Mouse (Mus musculus): ENCODE data around the gene Gm37240. TPM values are rescaled to one million over a fixed set of nuclear protein-coding genes. Genes with fewer than 3 reads are reported as not detected.

Gene Gm37240
- total RNA-seq, 1 experiment: 1.2 TPM

GRCm38 (mm10) chr3:84647616-84648015 is 1239.7 kb downstream of the Gm37240 start:
- no peak overlapping the region for H3K9ac ChIP-seq (ENCODE audit: insufficient read depth, low read depth, low read length, poor library complexity, severe bottlenecking)
- no peak for DNase-seq (ENCODE audit: low read depth, low spot score)
- in situ Hi-C loops (cut with MboI; ENCODE audit: low sequenced_read_pairs in 2 of 2, unreplicated experiment in 2 of 2): no loop called here
- H3K9me3 ChIP-seq (ENCODE audit: control insufficient read depth, insufficient read depth, low read depth, low read length): no peaks in the 10 kb centered on the region
- H3K4me3 ChIP-seq (ENCODE audit: insufficient read depth in 1 of 2, low read depth in 1 of 2, low read length in 2 of 2, poor library complexity in 1 of 2, severe bottlenecking in 1 of 2): 0 out of 4 replicates have a peak overlapping the region, but pooled peaks of 1 of the 2 experiments have one; percentile 13
- TF ChIP-seq ZC3H11A (IDR thresholded peaks at IDR 0.05; ENCODE audit: borderline replicate concordance, low read depth, low read length) (no peak), ZNF384 (IDR thresholded peaks at IDR 0.05; ENCODE audit: low read depth, low read length) (no peak), MAFK (IDR thresholded peaks at IDR 0.05; ENCODE audit: insufficient read depth, low read depth, low read length) (no peak), HCFC1 (IDR thresholded peaks at IDR 0.05; ENCODE audit: borderline replicate concordance, insufficient read depth, low read length) (no peak), CHD2 (IDR thresholded peaks at IDR 0.05; ENCODE audit: low read depth, low read length) (no peak)
- H3K4me1 ChIP-seq (ENCODE audit: control insufficient read depth in 2 of 2, insufficient read depth in 2 of 2, low read length in 2 of 2, poor library complexity in 1 of 2): peaks cover 5 to 27% of the 10 kb centered on the region in 2 experiments; a peak in 3 of 4 replicates
- H3K36me3 ChIP-seq (ENCODE audit: control insufficient read depth, insufficient read depth, low read length, poor library complexity, severe bottlenecking): no peaks in the 10 kb centered on the region
- no peak overlapping the region for H3K27ac ChIP-seq (ENCODE audit: insufficient read depth, low read depth, low read length, poor library complexity, severe bottlenecking)

- in situ Hi-C loops (cut with MboI; ENCODE audit: low sequenced_read_pairs in 2 of 2, unreplicated experiment in 2 of 2): no loop called here
- Histone ChIP-seq H3K4me3 (ENCODE audit: insufficient read depth in 1 of 2, low read depth in 1 of 2, low read length in 2 of 2, poor library complexity in 1 of 2, severe bottlenecking in 1 of 2) (no peak overlapping the region), H3K4me1 (ENCODE audit: control insufficient read depth in 2 of 2, insufficient read depth in 2 of 2, low read length in 2 of 2, poor library complexity in 1 of 2) (peaks cover 2 to 27% of the 10 kb centered on the region in 2 experiments; a peak in 3 of 4 replicates), H3K27ac (ENCODE audit: insufficient read depth, low read depth, low read length, poor library complexity, severe bottlenecking) (peak overlapping the region; percentile 45; the same call in 1 of the 2 replicates), H3K36me3 (ENCODE audit: control insufficient read depth, insufficient read depth, low read length, poor library complexity, severe bottlenecking) (no peaks in the 10 kb centered on the region), H3K9me3 (ENCODE audit: control insufficient read depth, insufficient read depth, low read depth, low read length) (no peaks in the 10 kb centered on the region), H3K9ac (ENCODE audit: insufficient read depth, low read depth, low read length, poor library complexity, severe bottlenecking) (no peak overlapping the region)
- DNase-seq (ENCODE audit: low read depth, low spot score): no peak
- TF ChIP-seq MAFK (IDR thresholded peaks at IDR 0.05; ENCODE audit: insufficient read depth, low read depth, low read length) (no peak), ZC3H11A (IDR thresholded peaks at IDR 0.05; ENCODE audit: borderline replicate concordance, low read depth, low read length) (no peak), CHD2 (IDR thresholded peaks at IDR 0.05; ENCODE audit: low read depth, low read length) (no peak)
Measured at GRCm38 (mm10) chr3:84646331-84646845, 1240.9 kb downstream of the Gm37240 start.

GRCm38 (mm10) chr3:84646007-84646290 is 1241.4 kb downstream of the Gm37240 start:
- in situ Hi-C loops (cut with MboI; ENCODE audit: low sequenced_read_pairs in 2 of 2, unreplicated experiment in 2 of 2): no loop called here
- no peak overlapping the region for H3K4me3 ChIP-seq (ENCODE audit: insufficient read depth in 1 of 2, low read depth in 1 of 2, low read length in 2 of 2, poor library complexity in 1 of 2, severe bottlenecking in 1 of 2)
- no peak overlapping the region for H3K9ac ChIP-seq (ENCODE audit: insufficient read depth, low read depth, low read length, poor library complexity, severe bottlenecking)
- H3K4me1 ChIP-seq (ENCODE audit: control insufficient read depth in 2 of 2, insufficient read depth in 2 of 2, low read length in 2 of 2, poor library complexity in 1 of 2): peaks cover 2 to 27% of the 10 kb centered on the region in 2 experiments; a peak in 3 of 4 replicates
- H3K36me3 ChIP-seq (ENCODE audit: control insufficient read depth, insufficient read depth, low read length, poor library complexity, severe bottlenecking): no peaks in the 10 kb centered on the region
- DNase-seq (ENCODE audit: low read depth, low spot score): no peak
- TF ChIP-seq ZC3H11A (IDR thresholded peaks at IDR 0.05; ENCODE audit: borderline replicate concordance, low read depth, low read length) (no peak), MAFK (IDR thresholded peaks at IDR 0.05; ENCODE audit: insufficient read depth, low read depth, low read length) (no peak), ZNF384 (IDR thresholded peaks at IDR 0.05; ENCODE audit: low read depth, low read length) (no peak), CHD2 (IDR thresholded peaks at IDR 0.05; ENCODE audit: low read depth, low read length) (no peak), HCFC1 (IDR thresholded peaks at IDR 0.05; ENCODE audit: borderline replicate concordance, insufficient read depth, low read length) (no peak)
- H3K9me3 ChIP-seq (ENCODE audit: control insufficient read depth, insufficient read depth, low read depth, low read length): no peaks in the 10 kb centered on the region
- 0 out of 2 replicates have a peak overlapping the region, but pooled peaks have one; percentile 37 for H3K27ac ChIP-seq (ENCODE audit: insufficient read depth, low read depth, low read length, poor library complexity, severe bottlenecking)

DNA sequence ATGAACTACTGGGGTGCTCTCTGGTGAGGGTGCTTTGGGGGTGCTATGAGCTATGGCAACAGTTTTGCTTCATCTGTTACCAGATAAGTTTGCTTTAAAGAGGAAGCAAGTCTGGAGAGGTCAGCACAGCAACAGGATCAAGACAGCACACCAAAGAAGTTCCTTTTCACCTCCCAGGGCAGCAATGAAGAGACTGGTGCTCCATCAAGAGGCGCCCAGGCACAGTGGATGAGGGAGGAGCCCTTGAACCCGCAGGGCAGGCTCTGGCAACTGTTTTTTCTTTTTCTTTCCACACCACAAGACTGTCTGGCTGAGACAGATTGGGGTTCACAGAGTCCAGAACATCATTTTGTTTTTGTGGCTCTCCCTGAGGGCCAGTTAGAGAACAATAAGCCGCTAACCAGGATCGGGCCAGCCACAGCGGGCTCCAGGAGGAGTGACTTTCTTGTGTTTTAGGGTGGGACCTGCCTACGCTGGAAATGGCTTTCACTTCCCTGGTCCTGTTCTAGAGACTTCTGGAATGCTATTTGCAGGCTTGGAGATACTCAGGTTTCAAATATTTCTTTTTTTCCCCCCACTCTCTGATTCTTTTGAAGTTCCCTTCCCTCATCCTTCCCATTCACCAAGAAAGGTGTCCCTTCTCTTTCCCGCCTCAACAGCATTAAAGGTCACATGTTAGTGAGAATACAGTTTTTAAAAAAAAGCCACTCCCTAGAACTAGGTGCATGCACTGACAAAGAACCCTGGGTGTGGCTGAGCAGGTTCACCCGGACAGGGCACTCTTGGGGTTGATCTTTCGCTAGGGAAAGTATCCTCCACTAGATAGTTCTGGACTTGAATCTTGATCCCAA is 1241.9 kb downstream of the Gm37240 start:
- Histone ChIP-seq H3K4me3 (ENCODE audit: insufficient read depth in 1 of 2, low read depth in 1 of 2, low read length in 2 of 2, poor library complexity in 1 of 2, severe bottlenecking in 1 of 2) (no peak overlapping the region), H3K4me1 (ENCODE audit: control insufficient read depth in 2 of 2, insufficient read depth in 2 of 2, low read length in 2 of 2, poor library complexity in 1 of 2) (peaks cover 2 to 30% of the 10 kb centered on the region in 2 experiments; a peak in 3 of 4 replicates), H3K27ac (ENCODE audit: insufficient read depth, low read depth, low read length, poor library complexity, severe bottlenecking) (peak overlapping the region; percentile 37), H3K9me3 (ENCODE audit: control insufficient read depth, insufficient read depth, low read depth, low read length) (no peaks in the 10 kb centered on the region), H3K9ac (ENCODE audit: insufficient read depth, low read depth, low read length, poor library complexity, severe bottlenecking) (no peak overlapping the region), H3K36me3 (ENCODE audit: control insufficient read depth, insufficient read depth, low read length, poor library complexity, severe bottlenecking) (no peaks in the 10 kb centered on the region)
- TF ChIP-seq MAFK (IDR thresholded peaks at IDR 0.05; ENCODE audit: insufficient read depth, low read depth, low read length) (no peak), HCFC1 (IDR thresholded peaks at IDR 0.05; ENCODE audit: borderline replicate concordance, insufficient read depth, low read length) (no peak), ZC3H11A (IDR thresholded peaks at IDR 0.05; ENCODE audit: borderline replicate concordance, low read depth, low read length) (no peak), CHD2 (IDR thresholded peaks at IDR 0.05; ENCODE audit: low read depth, low read length) (no peak), ZNF384 (IDR thresholded peaks at IDR 0.05; ENCODE audit: low read depth, low read length) (no peak)
- DNase-seq (ENCODE audit: low read depth, low spot score): no peak
- in situ Hi-C loops (cut with MboI; ENCODE audit: low sequenced_read_pairs in 2 of 2, unreplicated experiment in 2 of 2): no loop called here

All from ES-E14 (cell line).